Mouse (Mus musculus): Measurements from ENCODE around the gene Golm1.
A peak's percentile ranks its signal among the peaks of the same experiment; 100 is the strongest.
"Not testable (repeated sequence)": the region's sequence is repeated elsewhere in the genome, so short reads cannot be mapped to it uniquely, and the experiment has no call there.

The Golm1 gene

GRCm38 (mm10) chr13:59675151-59676011, at the start of gene Golm1:
TSS of gene Golm1 (minus strand) at chr13:59675811.
- DNase-seq, result peak; percentile 31

- DNase-seq, result not testable (repeated sequence)
Measured at GRCm38 (mm10) chr13:59722089-59722488, 46.5 kb upstream of the Golm1 start.

GRCm38 (mm10) chr13:59719475-59719874, 43.9 kb upstream of the Golm1 start:
- DNase-seq, result no peak

- DNase-seq, result peak; percentile 13
Measured at GRCm38 (mm10) chr13:59718857-59719440, 43.3 kb upstream of the Golm1 start.

- no peak for DNase-seq
Measured at GRCm38 (mm10) chr13:59713710-59714109, 38.1 kb upstream of the Golm1 start.

GRCm38 (mm10) chr13:59711984-59712383, 36.4 kb upstream of the Golm1 start, which contains the start of gene Spata31d1b:
TSS of gene Spata31d1b (plus strand) at chr13:59712284.
- not testable (repeated sequence) for DNase-seq

- DNase-seq, result no peak
Measured at GRCm38 (mm10) chr13:59710230-59710629, 34.6 kb upstream of the Golm1 start, which contains the start of gene Spata31d1a. TSS of gene Spata31d1a (minus strand) at chr13:59710330.

- peak; percentile 40 for DNase-seq
Measured at GRCm38 (mm10) chr13:59704562-59704961, 29.0 kb upstream of the Golm1 start.

GRCm38 (mm10) chr13:59703514-59703913, 27.9 kb upstream of the Golm1 start:
- DNase-seq, result no peak

GRCm38 (mm10) chr13:59700137-59700536, 24.5 kb upstream of the Golm1 start:
- DNase-seq, result not testable (repeated sequence)

- DNase-seq, result no peak
Measured at GRCm38 (mm10) chr13:59699131-59699530, 23.5 kb upstream of the Golm1 start.

- DNase-seq, result no peak
Measured at GRCm38 (mm10) chr13:59695781-59696180, 20.2 kb upstream of the Golm1 start.

- no peak for DNase-seq
Measured at GRCm38 (mm10) chr13:59694008-59694407, 18.4 kb upstream of the Golm1 start, which contains the start of gene 4921517D22Rik. TSS of gene 4921517D22Rik (minus strand) at chr13:59694108.

- DNase-seq, result no peak
Measured at GRCm38 (mm10) chr13:59691478-59691877, 15.9 kb upstream of the Golm1 start.

GRCm38 (mm10) chr13:59690576-59690975, 15.0 kb upstream of the Golm1 start:
- DNase-seq, result no peak

- DNase-seq, result no peak
Measured at GRCm38 (mm10) chr13:59689843-59690242, 14.2 kb upstream of the Golm1 start.

- DNase-seq, result no peak
Measured at GRCm38 (mm10) chr13:59689313-59689712, 13.7 kb upstream of the Golm1 start.

- DNase-seq, result no peak
Measured at GRCm38 (mm10) chr13:59688338-59688770, 12.7 kb upstream of the Golm1 start.

GRCm38 (mm10) chr13:59685236-59685635, 9.6 kb upstream of the Golm1 start:
- DNase-seq, result no peak

GRCm38 (mm10) chr13:59682629-59683028, 7.0 kb upstream of the Golm1 start:
- no peak for DNase-seq

GRCm38 (mm10) chr13:59679908-59680307, 4.3 kb upstream of the Golm1 start:
- DNase-seq, result no peak

GRCm38 (mm10) chr13:59679306-59679705, 3.7 kb upstream of the Golm1 start:
- no peak for DNase-seq

- no peak for DNase-seq
Measured at GRCm38 (mm10) chr13:59676316-59677229, 962 bp upstream of the Golm1 start.
